Mouse (Mus musculus): Measurements from ENCODE around the gene Slc16a9.

Slc16a9 gene

DNA sequence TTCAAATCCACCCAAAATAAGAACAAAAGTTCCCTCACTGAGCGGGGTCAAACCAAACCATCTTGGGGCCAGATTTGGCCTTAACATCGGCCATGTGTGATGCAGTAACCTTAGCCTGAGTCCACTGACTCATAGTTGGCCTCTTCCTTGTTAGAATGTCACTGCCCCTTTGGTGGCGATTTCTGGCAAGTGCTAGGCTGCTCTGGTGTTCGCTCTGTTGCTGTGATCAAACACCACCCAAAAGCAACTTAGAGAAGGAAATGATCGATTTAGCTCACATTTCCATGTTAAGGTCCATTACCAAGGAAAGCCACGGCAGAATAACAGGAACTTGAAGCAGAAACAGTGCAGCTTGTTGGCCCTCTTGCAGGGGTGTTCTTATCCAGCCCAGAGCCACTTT, 5.9 kb downstream of the Slc16a9 start:
- DNase-seq (ENCODE audit: low spot score): no peak

DNA sequence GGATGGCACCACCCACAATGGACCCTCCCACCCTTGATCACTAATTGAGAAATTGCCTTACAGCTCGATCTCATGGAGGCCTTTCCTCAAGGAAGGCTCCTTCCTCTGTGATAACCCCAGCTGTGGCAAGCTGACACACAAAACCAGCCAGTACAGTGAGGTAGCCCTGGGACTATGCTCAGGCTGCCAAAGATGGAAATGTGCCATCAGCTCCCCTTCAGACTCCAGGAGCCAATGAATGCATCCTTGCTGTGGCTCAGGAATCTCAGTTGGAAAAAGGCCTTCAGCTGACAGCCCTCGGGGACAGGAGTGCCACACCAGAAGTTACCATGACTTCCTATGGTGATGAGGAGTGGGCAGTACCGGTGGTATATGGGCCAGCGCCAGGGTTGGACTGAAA, 9.8 kb downstream of the Slc16a9 start:
- no peak for DNase-seq (ENCODE audit: low spot score)

DNA sequence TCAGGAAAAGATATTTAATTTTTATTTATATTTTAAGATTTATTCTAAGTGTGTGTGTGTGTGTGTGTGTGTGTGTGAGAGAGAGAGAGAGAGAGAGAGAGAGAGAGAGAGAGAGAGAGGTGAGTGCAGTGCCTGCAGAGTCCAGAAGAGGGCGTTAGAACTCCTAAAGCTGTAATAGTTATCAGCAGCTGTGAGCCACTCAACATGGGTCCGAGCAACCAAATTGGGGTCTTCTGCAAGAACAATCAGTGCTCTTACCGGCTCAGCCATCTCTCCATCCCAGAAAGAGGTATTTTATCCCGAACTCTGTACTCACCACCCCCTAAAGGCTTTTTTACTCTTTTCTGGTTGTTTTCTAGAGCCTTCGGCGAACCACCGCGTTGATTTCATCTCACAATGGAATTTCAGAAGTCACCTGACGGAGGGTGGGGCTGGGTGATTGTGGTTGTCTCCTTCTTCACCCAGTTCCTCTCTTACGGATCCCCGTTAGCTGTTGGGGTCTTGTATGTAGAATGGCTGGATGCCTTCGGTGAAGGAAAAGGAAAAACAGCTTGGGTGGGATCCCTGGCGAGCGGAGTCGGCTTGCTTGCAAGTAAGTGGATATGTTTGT, 10.8 kb downstream of the Slc16a9 start:
- DNase-seq (ENCODE audit: low spot score): no peak

DNA sequence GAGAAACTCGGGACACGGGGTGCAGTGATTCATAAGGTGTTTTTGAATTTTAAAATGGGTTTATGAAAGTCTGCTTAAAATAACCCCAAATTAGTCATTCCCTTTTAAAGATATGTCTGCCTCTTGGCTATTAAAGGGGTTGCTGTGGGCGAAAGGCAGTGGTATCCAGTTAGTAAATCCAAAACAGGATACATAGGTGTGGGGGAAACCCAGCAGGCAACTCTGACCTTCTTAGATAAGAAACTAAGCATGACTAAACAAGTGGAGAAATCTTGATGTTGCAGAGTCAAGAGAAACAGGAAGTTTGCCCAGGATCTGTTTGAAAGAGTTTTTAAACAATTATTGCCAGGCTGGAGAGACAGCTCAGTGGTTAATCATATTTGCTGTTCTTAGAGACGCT, 12.1 kb downstream of the Slc16a9 start:
- no peak for DNase-seq (ENCODE audit: low spot score)

DNA sequence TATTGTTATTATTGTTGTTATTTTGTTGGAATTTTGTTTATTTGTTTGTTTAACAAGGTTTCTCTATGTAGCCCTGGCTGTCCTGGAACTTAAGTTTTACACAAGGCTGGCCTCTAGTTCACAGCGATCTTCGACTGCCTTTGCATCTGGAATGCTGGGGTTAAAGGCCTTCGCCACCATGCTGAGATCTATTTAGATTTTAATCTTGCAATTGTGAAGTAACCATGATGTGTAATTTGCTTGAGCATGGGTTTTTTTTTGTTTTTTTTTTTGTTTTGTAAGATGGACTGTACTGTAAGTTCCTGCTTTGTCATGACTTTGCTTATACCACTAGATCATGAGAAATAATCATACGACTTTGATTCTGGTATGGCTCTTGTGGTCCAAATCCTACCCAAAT, 16.0 kb downstream of the Slc16a9 start:
- no peak for DNase-seq (ENCODE audit: low spot score)

DNA sequence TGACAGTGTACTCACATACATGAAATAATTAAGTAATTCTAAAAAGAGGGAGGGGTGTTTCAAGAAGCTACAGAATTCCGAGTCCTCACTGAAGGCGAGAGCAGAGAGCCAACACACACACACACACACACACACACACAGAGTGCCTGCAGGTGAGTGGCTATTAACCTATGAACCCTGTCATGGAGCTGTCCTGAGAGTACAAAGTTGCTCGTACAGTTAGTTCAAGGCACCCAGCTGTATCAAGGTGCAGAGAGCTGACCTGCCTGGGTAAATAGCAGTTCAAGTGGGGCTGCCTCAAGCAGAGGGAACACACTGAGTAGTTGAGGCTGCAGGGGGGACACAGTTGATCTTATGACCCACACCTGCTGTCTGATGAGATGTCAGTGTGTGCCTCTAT, 17.2 kb downstream of the Slc16a9 start:
- no peak for DNase-seq (ENCODE audit: low spot score)

DNA sequence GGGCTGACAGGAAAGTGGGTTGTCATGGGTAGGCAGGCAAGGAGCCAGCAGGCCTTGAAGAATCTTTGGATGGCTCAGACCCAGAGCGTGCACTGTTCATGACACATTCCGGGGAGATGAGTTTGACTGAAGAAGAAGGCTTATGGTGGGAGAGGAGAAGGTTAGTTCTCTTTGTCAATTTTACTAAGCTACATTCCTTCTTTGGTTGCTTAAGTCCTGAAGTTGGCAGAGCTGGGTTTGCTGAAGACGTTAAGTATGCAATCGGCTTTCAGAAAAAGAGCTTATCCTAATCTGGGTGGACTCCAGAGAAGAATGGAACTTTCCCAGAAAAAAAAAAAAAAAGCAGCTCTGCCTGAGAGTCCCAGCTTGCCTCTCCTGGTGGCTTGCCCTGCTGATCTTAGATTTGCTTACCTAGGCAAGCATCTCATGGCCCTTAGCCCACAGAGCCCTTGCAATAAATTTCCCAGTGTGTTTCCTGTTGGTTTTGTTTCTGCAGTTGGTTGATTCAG, 18.8 kb downstream of the Slc16a9 start:
- no peak for DNase-seq (ENCODE audit: low spot score)

DNA sequence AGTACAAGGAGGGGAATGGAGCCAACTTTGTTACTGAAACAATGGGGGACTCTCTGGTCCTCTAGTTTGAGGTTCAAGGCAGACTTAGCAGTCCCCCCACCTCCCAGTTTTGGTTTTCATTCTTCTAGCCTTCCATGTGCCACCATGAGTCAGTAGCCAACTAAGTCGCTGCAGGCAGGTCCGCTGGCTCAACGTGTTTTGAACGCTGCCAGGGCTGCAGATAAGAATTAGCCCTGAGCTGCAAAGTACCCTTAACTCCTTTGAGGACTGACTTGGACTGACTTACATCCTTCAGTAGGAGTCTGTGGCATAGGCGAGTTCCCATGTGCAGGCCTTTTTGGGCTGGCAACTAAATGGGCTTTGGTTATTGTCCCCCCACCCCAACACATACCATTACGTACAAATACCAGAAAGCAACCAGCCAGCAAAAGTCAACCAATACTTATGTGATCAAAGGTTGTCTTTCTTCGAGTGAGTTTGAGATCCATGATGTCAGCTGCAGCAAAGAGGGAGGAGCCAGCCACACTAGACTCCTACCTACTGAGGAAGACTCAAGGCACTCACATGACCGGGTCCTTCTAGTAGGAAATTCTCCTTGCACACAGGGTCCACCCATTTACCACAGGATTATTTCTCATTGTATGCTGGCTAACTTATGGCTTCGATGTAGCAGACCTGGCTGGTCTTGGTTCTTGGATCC, 19.6 kb downstream of the Slc16a9 start:
- DNase-seq (ENCODE audit: low spot score): no peak

DNA sequence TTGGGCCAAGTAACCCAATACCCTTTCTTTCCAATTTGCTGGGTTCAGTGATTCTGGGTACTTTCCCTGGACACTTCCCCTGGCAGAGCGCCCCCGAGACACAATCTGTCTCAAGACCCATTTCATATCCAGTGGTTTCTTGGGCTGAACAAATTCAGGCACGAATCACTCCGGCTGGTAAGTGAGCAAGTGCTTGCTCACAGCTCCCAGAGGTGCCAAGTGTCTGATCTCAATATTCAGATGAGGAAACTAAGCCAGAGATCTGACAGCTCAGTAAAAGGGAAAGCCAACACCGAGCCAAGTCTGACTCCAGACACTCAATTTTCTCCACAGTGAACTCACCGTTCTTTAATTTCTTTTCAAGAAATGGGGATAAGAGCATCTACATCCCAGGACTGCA, 21.6 kb downstream of the Slc16a9 start:
- no peak for DNase-seq (ENCODE audit: low spot score)

DNA sequence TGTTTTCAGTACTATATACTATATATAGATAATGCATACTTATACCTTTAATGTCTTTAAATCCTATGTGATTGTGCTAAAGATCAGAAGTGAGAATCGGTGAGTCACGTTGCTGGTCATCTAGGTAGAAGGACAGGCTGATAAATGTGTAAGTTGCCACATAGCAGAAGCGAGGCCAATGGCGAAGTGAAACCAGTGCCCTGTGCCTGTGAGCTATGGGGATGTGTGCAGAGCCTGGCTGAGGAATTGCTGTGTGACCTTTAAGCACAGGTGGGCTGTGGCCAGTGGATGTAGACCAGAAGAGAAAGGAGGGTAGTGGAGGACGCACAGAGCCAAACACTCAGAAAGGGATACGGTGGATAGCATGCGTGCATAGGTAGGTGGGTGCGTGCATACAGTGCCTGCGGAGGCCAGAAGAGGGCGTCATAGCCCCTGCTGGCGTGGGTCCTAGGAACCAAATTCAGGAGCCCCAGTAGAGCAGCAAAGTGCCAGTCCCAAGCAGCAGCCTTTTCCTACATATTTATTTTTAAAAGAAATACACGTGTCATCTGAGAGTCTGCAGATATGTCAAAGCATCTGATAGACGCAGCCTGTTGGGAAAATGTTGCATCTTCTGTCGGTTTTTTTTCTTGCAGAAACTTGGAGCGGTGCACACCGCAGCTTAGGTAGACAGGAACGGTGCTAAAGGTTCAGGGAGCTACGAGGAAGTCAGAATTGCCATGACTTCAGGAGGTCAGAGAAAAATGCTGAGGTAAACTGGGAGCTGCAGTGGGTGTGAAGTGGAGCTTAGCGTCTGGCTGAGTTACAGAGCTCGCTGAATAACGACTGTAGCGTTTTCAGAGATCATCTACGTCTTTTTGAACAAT, 23.9 kb downstream of the Slc16a9 start:
- DNase-seq (ENCODE audit: low spot score): no peak

DNA sequence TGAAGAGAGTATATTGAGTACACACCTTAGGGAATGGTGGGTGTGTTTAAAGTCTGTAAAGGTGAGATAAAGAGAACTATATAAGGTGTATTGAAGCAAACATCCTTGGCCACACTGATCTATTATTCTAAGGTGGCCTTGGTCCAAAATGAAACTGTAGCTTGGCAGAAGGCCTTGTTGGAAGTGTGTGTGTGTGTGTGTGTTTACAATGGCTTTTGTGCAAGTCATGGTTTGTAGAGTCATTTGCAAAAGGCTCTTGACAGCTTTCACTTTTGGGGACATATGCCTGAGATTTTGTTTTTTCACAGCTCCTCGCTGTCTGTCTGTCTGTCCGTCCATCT, 24.5 kb downstream of the Slc16a9 start:
- DNase-seq (ENCODE audit: low spot score): no peak

DNA sequence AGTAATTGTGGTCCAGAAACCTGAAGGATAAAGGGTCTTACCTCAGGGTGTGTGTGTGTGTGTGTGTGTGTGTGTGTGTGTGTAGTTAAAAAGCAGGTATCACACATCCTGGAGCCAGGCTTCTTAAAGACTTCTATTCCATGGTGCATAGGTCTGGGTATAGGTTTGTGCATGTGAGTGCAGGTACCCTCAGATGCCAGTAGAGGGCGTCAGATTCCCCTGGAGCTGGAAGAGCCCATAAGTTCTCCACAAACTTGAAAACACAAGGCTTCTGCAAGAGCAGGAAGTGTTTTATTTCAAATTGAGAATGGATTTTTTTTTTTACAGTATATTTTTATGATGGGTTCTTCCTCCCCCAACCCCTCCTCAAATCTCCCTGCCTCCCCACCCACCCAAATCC, 31.8 kb downstream of the Slc16a9 start:
- DNase-seq (ENCODE audit: low spot score): no peak

DNA sequence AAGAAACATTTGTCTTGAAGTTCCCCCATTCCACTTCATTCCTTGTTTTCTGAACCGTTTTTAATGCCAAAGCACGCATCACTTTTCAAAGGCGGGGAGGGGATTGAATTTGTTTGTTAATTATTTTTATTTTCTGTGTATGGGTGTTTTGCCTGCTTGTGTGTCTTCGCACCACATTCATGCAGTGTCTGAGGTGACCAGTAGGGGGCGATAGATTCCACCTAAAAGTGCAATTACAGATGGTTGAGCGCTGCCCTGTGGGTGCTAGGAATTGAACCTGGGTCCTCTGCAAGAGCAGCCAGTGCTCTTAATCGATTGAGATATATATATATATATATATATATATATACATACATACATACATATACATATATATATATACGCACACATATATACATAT, 34.4 kb downstream of the Slc16a9 start:
- no peak for DNase-seq (ENCODE audit: low spot score)

DNA sequence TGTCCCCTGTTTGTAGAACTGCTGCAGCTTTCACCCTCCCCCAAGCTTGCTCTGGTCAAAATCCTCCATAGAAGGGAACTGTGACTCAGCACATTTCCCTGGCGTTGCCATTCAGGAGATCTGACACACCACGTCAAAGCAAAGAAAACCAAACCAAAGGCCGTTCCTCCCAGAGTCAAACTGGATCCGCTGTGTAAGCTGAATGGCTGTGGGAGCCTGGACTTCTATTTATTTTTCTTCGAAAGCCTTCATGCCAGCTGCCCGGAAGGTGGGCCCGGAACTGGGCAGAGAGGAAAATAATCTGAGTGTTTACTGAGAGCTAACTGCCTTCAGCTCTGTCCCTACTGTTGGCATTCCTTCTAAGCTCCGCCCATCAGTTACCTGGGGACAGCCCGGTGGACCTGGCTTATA, 42.9 kb downstream of the Slc16a9 start:
- no peak for DNase-seq (ENCODE audit: low spot score)

DNA sequence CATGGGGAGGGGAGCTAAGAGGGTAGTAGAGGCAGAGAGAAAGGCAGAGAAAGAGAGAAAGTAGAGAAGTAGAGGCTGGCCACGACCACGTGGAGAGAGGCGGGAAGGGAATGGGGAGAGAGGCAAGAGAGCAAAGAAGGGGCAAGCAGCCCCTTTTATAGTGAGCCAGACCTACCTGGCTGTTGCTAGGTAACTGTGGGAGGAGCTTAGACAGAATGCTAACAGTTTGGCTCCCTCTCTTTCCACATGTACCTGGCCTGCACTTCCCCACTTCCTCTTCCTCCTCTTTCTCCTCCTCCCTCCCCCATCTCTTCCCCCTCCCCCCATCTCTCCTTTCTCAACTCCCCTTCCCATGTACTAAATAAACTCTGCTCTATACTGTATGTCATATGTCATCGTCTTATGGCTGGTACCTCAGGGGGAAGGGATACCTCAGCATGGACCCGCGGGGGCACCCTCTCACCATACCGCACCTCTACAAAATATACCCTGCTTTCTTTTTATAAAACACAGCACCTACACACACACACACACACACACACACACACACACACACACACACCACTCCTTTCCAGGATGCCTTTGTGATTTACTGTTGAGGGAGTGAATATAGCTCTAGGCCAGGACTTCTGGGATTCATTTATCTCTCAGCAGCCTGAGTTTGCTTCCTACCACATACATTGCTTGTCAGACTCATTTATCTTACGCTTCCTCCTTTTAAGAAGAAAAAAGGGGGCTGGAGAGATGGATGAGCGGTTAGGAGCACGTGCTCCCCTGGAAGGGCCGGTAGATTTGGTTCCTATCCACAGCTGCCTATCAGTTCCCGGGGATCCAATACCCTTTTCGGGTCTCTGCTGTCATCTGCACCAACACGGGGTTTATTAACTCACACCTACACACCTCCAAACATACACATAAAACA, 43.8 kb downstream of the Slc16a9 start:
- no peak for DNase-seq (ENCODE audit: low spot score)

DNA sequence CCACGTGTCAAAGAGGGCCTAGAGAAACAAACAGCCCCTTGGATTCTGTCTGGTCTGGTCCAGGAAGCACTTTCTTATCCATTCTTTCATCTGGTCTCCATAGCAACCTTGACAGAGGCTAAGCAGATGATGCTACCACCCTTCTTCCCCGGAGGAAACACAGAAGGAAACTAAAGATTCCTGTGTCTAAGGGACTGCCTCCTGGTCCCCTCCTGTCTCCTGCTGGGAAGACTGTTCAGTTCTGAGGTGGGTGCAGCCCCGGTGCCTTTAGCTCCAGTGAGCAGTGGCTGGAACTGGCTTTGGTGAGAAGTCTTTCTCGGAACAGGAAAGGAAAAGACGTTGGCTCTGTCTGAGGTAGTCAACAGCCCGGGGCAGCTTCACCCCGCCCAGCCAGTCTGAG, 47.1 kb downstream of the Slc16a9 start:
- DNase-seq (ENCODE audit: low spot score): no peak

DNA sequence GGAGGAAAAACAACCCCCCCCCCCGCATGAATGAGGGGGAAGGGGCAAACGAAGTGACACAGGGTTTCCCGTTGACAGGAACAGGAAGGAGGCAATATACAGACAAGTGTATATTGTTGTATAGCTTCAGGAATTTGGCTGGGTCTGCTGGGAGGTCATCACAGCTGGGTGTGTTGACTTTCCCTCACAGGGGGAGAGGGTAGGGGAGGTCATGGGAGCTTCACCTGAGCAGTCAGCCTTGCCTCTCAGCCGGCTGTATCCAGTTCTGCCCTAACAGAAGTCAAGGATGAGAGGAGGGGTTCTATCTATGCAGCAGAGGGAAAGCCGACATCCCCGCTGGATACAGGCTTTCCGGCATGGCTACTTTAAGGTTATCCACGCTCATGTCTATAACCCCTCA, 49.2 kb downstream of the Slc16a9 start:
- DNase-seq (ENCODE audit: low spot score): no peak

DNA sequence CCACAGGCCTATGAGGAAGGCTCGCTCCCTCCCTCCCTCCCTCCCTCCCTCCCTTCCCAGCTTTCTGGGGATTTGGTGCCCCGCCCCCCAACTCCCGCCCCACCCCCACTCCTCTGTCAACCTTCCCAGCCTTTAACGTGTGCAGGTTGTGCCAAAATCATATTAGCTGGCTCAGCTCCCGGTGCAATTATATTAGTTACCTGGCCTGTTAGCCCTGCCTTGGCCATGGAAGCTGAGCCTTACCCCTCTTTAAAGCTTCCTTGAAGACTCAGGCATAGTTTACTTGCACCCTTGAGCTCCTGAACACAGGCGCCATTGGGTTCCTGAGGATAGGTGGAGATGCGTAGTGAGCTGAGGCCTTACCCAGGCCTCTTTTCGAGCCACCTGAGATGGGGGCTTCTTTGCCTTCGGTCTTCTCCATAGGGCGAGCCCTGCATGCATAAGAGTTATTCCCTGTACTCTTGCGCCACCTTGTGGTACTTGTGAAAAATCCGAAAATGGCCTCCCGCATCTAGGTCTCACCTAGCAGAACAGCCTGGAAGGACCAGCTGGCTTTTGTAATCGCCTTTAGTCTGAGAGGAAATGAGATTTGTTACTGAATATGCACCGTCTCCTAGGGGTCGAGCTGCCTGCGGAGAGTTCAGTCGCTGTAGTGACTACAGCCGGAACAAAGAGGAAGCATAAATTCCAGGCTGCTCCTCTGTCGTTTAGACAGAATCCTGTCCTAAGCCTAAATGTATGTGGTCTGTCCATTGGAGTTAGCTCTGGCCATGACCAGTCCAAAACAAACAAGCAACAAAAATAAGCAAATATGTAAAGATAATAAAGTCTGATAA, 51.8 kb downstream of the Slc16a9 start:
- peak; percentile 58 for DNase-seq (ENCODE audit: low spot score)

DNA sequence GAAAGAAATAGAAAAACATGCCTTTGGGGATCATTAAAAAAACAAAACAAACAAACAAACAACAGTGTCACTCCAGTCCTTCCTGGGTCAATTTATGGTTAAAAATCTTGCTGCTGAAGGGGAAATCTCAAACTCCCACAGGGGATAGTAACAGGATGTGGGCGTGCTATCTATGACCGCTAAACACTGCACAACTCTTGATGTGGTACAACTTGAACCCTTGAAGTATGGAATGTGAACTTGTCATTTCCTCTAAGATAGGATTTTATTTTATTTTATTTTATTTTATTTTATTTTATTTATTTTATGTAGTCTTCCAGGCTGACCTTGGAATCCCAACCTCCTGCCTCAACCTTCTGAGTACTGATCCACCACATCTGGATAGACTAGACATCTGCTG, 54.2 kb downstream of the Slc16a9 start:
- no peak for DNase-seq (ENCODE audit: low spot score)

DNA sequence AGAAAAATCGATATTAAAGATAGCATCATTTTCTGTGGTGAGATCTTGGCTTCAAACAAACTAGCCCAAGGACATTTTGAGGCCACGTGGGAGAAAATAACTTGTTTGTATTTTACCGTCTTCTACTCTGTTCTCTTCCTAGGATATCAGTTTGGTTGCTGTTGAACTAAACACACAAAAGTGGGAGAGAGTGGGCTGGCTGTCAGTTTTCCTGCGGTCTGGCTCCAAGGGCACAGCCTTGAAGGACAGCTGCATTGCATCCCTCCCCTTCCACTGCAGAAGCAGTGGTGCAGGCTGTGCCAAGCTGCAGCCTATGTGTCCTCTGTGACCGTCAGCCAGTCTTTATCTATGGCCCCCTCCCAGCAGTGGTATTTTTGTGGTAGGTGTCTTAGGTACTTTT, 54.8 kb downstream of the Slc16a9 start:
- DNase-seq (ENCODE audit: low spot score): peak; percentile 55

DNA sequence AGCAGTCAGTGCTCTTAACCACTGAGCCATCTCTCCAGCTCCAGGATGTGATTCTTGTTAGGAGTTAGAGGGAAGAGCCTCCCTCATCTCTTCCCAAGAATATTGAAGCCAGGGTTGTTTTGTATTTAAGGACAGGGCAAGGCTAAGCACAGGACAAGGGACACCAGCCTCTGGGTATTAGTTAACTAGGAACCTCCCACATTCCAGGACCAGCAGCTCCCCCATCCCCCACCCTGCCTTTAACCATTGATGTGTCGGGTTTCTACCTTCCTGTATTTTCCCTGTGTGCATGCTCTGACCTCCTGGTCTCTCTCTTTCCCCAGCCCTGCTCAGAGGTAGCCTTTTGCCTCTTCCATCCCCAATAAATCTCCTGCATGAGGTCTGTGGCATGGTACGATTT, 56.3 kb downstream of the Slc16a9 start:
- no peak for DNase-seq (ENCODE audit: low spot score)
